Mouse (Mus musculus) megakaryocyte, embryonic 14.5 days (primary cell): ENCODE measurements at regions not wholly inside any gene's neighbourhood (a gene's known extent, or its start where the extent isn't known, plus 50 kb on each side); places are given as distances from the start of the nearest gene placed in this dataset.

Experiments
- H3K27me3 ChIP-seq: replicated peaks from 2 replicates; pipeline ENCODE3; 2012; ENCODE audit warnings: inconsistent platforms
- H3K36me3 ChIP-seq: replicated peaks from 2 replicates; pipeline ENCODE3; 2012; ENCODE audit warnings: low read length, inconsistent platforms, mixed read lengths
- H3K4me1 ChIP-seq: 2 replicates; pipeline ENCODE4 v1.6.1; 2012; ENCODE audit warnings: inconsistent platforms
- H3K4me3 ChIP-seq: replicated peaks from 2 replicates; pipeline ENCODE3; 2012; ENCODE audit warnings: moderate library complexity, mild to moderate bottlenecking, inconsistent platforms
- H3K9me3 ChIP-seq: 2 replicates; pipeline ENCODE4 v1.6.1; 2012; ENCODE audit warnings: inconsistent platforms
- FLI1 ChIP-seq: IDR thresholded peaks from 2 replicates; pipeline ENCODE4 v1.6.1; 2012; ENCODE audit warnings: low read length, inconsistent platforms, mixed read lengths
- GATA1 ChIP-seq: IDR thresholded peaks from 3 replicates; pipeline ENCODE4 v1.6.1; 2012; ENCODE audit warnings: mixed read lengths, low read length, inconsistent platforms, borderline replicate concordance

DNA sequence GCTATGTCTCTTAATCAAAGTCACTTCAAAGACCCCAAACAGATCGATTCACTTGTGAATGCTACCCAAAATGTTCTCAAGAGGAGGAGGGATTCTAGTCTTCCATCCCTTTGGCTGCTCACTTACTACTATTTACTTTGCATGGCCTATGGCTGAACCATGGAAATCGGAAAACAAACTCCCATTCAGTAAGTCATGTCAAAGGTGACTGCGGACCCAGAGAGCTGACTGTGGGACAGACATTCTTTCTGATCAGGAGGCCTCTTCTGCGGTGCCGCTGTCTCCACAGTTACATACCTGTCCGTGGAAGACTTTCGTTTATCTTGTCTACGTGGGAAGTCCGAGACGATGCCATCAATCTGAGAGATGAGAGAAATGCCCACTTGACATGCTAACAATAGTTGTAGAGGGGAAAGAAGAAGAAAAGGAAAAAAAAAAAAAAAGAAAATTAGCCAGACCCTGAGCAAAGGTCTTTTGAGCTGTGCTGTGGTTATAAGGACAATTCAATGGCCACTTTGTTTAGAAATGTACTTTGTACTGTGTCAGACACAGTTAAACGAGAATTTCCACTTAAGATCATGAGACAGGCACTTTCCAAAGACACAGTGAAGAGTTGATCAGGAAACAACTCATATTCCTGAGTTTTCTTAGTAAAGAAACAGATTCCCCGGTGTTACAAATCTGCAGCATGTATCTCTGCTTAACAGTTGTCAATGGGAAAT lies 92.7 kb downstream of the Olig3 start:
- Histone ChIP-seq H3K27me3 (peaks cover 6% of the 10 kb centered on the region), H3K9me3 (no peaks in the 10 kb centered on the region), H3K4me1 (peaks cover 15% of the 10 kb centered on the region), H3K36me3 (no peaks in the 10 kb centered on the region), H3K4me3 (no peak overlapping the region)
- TF ChIP-seq GATA1, result no peak
- no peak for TF ChIP-seq FLI1

DNA sequence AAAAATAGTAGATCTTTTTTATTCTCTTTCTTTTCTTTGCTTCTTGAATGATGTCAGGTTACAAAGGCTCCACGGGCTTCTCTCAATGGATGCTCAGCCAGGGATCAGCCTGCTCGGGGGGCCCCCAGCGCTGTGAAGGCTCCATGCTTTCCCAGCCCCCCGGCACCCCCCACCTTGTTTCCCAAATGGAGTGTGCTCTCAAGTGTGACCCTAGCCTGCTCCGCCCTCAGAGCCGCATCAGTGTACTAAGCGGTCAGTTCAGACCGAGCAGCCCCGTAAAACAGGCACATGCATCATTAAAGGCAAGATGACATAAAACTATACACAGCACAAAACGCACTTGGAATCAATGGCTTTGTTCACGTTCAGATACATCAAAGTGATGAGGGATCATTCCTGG lies 102.7 kb downstream of the Olig3 start:
- no peak overlapping the region for H3K4me3 ChIP-seq
- TF ChIP-seq GATA1 (no peak), FLI1 (no peak)
- no peaks in the 10 kb centered on the region for H3K36me3 ChIP-seq
- H3K27me3 ChIP-seq, result peaks cover 16% of the 10 kb centered on the region
- H3K4me1 ChIP-seq, result no peaks in the 10 kb centered on the region
- H3K9me3 ChIP-seq, result no peaks in the 10 kb centered on the region

GRCm38 (mm10) chr10:19459709-19460108 lies 103.4 kb downstream of the Olig3 start:
- no peak overlapping the region for H3K4me3 ChIP-seq
- no peaks in the 10 kb centered on the region for H3K4me1 ChIP-seq
- TF ChIP-seq FLI1 (no peak), GATA1 (no peak)
- H3K27me3 ChIP-seq, result peaks cover 15% of the 10 kb centered on the region
- H3K36me3 ChIP-seq, result no peaks in the 10 kb centered on the region
- no peaks in the 10 kb centered on the region for H3K9me3 ChIP-seq

DNA sequence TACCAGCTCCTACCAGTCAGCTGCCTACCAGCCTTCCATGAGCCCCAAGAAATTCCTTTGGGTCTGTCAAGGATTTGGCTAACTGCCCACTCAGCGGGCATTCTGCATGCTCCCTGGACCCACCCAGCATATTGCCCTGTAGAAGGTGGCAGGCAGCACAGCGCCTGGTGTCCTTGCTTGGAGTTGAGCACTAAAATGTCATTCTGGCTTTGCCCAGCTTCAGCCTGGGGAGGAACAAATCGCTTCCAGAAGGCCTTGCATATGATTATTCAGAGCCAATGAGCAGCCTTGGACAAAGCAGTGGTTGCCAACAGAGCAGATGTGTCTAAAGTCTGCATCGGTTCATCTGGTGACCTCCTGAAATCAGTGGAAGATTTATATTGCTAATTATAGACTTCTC lies 103.8 kb downstream of the Olig3 start:
- no peaks in the 10 kb centered on the region for H3K4me1 ChIP-seq
- H3K9me3 ChIP-seq, result no peaks in the 10 kb centered on the region
- H3K36me3 ChIP-seq, result no peaks in the 10 kb centered on the region
- TF ChIP-seq GATA1, result no peak
- TF ChIP-seq FLI1, result no peak
- peaks cover 15% of the 10 kb centered on the region for H3K27me3 ChIP-seq
- H3K4me3 ChIP-seq, result no peak overlapping the region

GRCm38 (mm10) chr10:19463800-19464199 lies 107.5 kb downstream of the Olig3 start:
- Histone ChIP-seq H3K9me3 (no peaks in the 10 kb centered on the region), H3K27me3 (peaks cover 9% of the 10 kb centered on the region), H3K4me3 (no peak overlapping the region), H3K4me1 (no peaks in the 10 kb centered on the region), H3K36me3 (no peaks in the 10 kb centered on the region)
- no peak for TF ChIP-seq GATA1
- TF ChIP-seq FLI1, result no peak

GRCm38 (mm10) chr10:19464504-19464903 lies 108.2 kb downstream of the Olig3 start:
- Histone ChIP-seq H3K27me3 (peaks cover 9% of the 10 kb centered on the region), H3K36me3 (no peaks in the 10 kb centered on the region), H3K9me3 (no peaks in the 10 kb centered on the region), H3K4me1 (no peaks in the 10 kb centered on the region), H3K4me3 (no peak overlapping the region)
- TF ChIP-seq GATA1 (no peak), FLI1 (no peak)

- Histone ChIP-seq H3K9me3 (no peaks in the 10 kb centered on the region), H3K4me3 (no peak overlapping the region), H3K27me3 (peaks cover 17% of the 10 kb centered on the region), H3K36me3 (no peaks in the 10 kb centered on the region), H3K4me1 (no peaks in the 10 kb centered on the region)
- TF ChIP-seq FLI1 (no peak), GATA1 (no peak)
These were observed 115.2 kb downstream of the Olig3 start for GRCm38 (mm10) chr10:19471349-19472040.

DNA sequence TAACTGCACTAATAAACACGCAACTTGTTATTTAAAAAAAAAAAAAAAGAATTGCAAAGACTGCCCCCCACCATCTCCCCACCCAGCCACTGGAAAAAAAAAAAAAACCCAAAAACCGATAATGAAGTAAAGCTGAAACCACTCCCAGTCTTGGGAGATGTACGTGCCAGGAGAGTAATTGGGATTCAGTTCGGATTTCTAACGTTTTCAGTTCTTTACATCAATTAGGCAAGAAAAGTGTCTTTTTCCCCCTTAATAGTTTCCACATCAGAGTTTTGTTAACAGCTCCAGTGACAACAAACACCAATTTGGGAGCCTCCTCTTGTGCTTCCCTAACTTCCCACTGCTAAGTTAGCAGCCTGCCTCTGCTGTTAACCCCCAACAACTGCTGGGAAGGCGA lies 115.7 kb downstream of the Olig3 start:
- no peaks in the 10 kb centered on the region for H3K36me3 ChIP-seq
- TF ChIP-seq GATA1, result no peak
- TF ChIP-seq FLI1, result no peak
- no peaks in the 10 kb centered on the region for H3K9me3 ChIP-seq
- H3K4me3 ChIP-seq, result no peak overlapping the region
- no peaks in the 10 kb centered on the region for H3K4me1 ChIP-seq
- H3K27me3 ChIP-seq, result peaks cover 17% of the 10 kb centered on the region

DNA sequence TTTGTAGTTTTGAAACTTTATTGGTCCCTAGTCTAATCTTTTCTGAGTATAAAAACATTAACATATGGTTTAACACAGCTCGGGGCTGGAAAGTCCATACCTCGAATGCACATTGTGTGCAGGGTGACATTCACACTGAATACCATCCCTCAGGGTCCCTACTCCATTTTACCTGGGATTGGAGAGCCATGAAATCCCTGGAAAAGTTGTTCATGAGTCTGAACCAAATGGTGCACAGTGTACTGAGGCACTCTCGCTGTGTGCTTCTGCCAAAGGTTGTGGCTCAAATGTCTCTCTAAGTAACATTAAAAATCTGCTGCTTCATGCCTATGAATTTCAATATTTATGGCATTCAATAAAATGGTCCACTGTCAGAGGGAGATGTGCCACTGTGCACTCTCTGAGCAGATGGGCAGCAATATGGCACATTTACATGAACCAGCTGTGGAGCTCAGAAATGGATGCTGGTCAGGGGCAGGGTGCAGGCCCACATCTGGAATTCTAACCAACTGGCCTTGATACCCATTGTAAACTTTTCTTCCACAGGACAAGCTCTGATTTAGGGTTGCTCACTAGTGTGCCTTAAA lies 116.7 kb downstream of the Olig3 start:
- Histone ChIP-seq H3K4me1 (no peaks in the 10 kb centered on the region), H3K36me3 (no peaks in the 10 kb centered on the region), H3K4me3 (no peak overlapping the region), H3K9me3 (no peaks in the 10 kb centered on the region), H3K27me3 (peaks cover 17% of the 10 kb centered on the region)
- no peak for TF ChIP-seq GATA1
- TF ChIP-seq FLI1, result no peak

- Histone ChIP-seq H3K4me3 (no peak overlapping the region), H3K36me3 (no peaks in the 10 kb centered on the region), H3K27me3 (peaks cover 10% of the 10 kb centered on the region), H3K9me3 (no peaks in the 10 kb centered on the region), H3K4me1 (peaks cover 6% of the 10 kb centered on the region)
- no peak for TF ChIP-seq GATA1
These were observed 106.1 kb upstream of the Ifngr1 start for GRCm38 (mm10) chr10:19485537-19486135.
